Mouse (Mus musculus): Measurements from ENCODE around the gene A530016L24Rik.

GRCm38 (mm10) chr12:112464516-112464915 is 24.7 kb upstream of the A530016L24Rik start:
- TF ChIP-seq POLR2A (IDR thresholded peaks at IDR 0.05; ENCODE audit: insufficient read depth, low read depth, low read length) (no peak), CTCF (IDR thresholded peaks at IDR 0.05; ENCODE audit: insufficient read depth, low read depth, low read length) (no peak)
